Mouse (Mus musculus) olfactory bulb, adult 2 months (tissue): ENCODE data around the gene Hoxc12.

Experiments
- CTCF ChIP-seq: fragments of 200-500 bp; IDR thresholded peaks from 2 replicates; pipeline ENCODE4 v1.5.1; 2012; ENCODE audit warnings: low read depth, mild to moderate bottlenecking, low read length, moderate library complexity; ENCODE audit not compliant: insufficient read depth
- POLR2A ChIP-seq: fragments of 200-500 bp; IDR thresholded peaks from 2 replicates; pipeline ENCODE4 v1.6.1; 2012; ENCODE audit warnings: mild to moderate bottlenecking, low read depth, low read length, moderate library complexity; ENCODE audit not compliant: insufficient read depth

DNA sequence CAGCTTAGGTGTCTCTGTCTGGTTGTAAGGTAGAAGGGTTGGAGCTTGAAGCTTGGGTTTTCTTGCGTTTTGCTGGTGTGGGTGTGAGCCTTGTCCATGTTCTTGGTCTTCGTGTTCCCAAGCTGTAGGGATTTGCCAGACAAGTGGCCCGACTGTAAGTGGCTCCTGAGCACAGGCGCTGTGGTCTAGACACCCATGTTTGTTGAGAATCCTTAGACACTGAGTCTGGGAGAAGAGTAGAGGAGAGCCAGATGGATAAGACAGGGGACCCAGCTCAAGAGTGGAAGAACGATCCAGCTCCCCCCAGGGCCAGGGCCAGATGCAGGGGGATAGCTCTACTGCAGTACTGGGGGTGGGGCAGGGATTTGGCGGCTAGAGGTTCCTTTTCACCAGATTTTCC, 36.2 kb downstream of the Hoxc12 start:
- TF ChIP-seq POLR2A: no peak
- TF ChIP-seq CTCF: no peak
